ENCODE assay signal across 25 mouse cellular contexts in genomic region chrX:99016987-99017386, GRCm38 (mm10). TPM values are rescaled to one million over a fixed set of nuclear protein-coding genes. Genes with fewer than 3 reads are reported as not detected.
DNase-seq lines count a peak whose midpoint lies in the region; TF ChIP-seq lines count a peak whose summit lies in the region.
"Had no signal": no experiment of that assay in that cellular context is flagged by ENCODE, and none has a peak within 500 bp of the region (broad histone marks: within the 10 kb centered on the region; RNA-seq: fewer than 3 reads in every experiment).

No protein-coding gene starts in this region.

- H3K4me1 ChIP-seq in lung, adult 2 months (ENCODE audit: control insufficient read depth, insufficient read depth, low read length), result 0 out of 2 replicates have a peak, but pooled peaks cover 2% of the 10 kb centered on the region
- H3K4me1 ChIP-seq in brown adipose tissue, adult 24 weeks (ENCODE audit: control insufficient read depth, insufficient read depth, insufficient read length, low read length), result no peaks in the 10 kb centered on the region
- H3K4me1 ChIP-seq: embryonic facial prominence, embryonic 12.5 days; embryonic facial prominence, embryonic 15.5 days; hindbrain, embryonic 12.5 days; hindbrain, embryonic 15.5 days had no signal

- 69% methylated on average over 8 of the region's 8 CpGs for WGBS in lung, adult 2 months

- no peak for TF ChIP-seq CTCF in gastrocnemius, adult 2 months (IDR thresholded peaks at IDR 0.05)
- TF ChIP-seq CTCF in lung, adult 2 months (IDR thresholded peaks at IDR 0.05; ENCODE audit: insufficient read depth, low read length), result no peak

- no peak overlapping the region for H3K4me3 ChIP-seq in gastrocnemius, adult 2 months
- no peak overlapping the region for H3K4me3 ChIP-seq in lung, adult 2 months (replicated peaks; ENCODE audit: extremely low read depth, low read depth, low read length)
- H3K4me3 ChIP-seq in brown adipose tissue, adult 24 weeks (ENCODE audit: insufficient read depth, low read depth, low read length), result no peak overlapping the region
- H3K4me3 ChIP-seq: embryonic facial prominence, embryonic 12.5 days; embryonic facial prominence, embryonic 15.5 days; heart, embryonic 12.5 days; heart, embryonic 15.5 days; hindbrain, embryonic 12.5 days; hindbrain, embryonic 15.5 days had no signal

- H3K27ac ChIP-seq in gastrocnemius, adult 2 months, result peak overlapping the region; percentile 2; the same call in 1 of the 2 replicates
- peak overlapping the region; percentile 54; the same call in 1 of the 2 replicates for H3K27ac ChIP-seq in brown adipose tissue, adult 24 weeks (replicated peaks; ENCODE audit: low read depth, low read length)
- H3K27ac ChIP-seq: embryonic facial prominence, embryonic 12.5 days; embryonic facial prominence, embryonic 15.5 days; heart, embryonic 15.5 days; hindbrain, embryonic 12.5 days; hindbrain, embryonic 15.5 days had no signal

- no peak for DNase-seq in gastrocnemius, adult 2 months
- DNase-seq in gastrocnemius, postnatal 14 days, result no peak
- DNase-seq in lung, adult 18-20 months, result peak; percentile 4 to 14
- DNase-seq in lung, adult 2 months, result no peak
- DNase-seq in lung, postnatal 14 days, result peak; percentile 6
- no peak for DNase-seq in kidney, adult 11 months
- no peak for DNase-seq in frontal cortex, postnatal 25 days (ENCODE audit: low spot score in 2 of 2)
- DNase-seq: adrenal gland, adult 2 months; adrenal gland, postnatal 14 days; B cell, adult 2 months; cerebellum, adult 11-12 months; cerebellum, adult 9-10 months; cerebellum, postnatal 25 days; forebrain, postnatal 0 days; gastrocnemius, postnatal 10 days; heart, adult 18-20 months; heart, postnatal 14 days; heart, postnatal 4 days had no signal

- intact Hi-C loops in gastrocnemius, adult 2 months (cut with DNase I), result no loop called here
- intact Hi-C loops in gastrocnemius, postnatal 14 days (cut with DNase I; ENCODE audit: low total_unique reads), result no loop called here

- no peak for TF ChIP-seq POLR2A in lung, adult 2 months (IDR thresholded peaks at IDR 0.05; ENCODE audit: borderline replicate concordance, extremely low read depth, low read depth, low read length)

RNA-seq across cellular contexts. Expression of gene Stard8, which starts 13.9 kb away (rescaled TPM):
- 10 to 100 TPM; 11.1 to 18.2 TPM for total RNA-seq in gastrocnemius, adult 2 months (2021)
- 10 to 100 TPM; 25.3 TPM for total RNA-seq in gastrocnemius, postnatal 14 days (2021)
- polyA plus RNA-seq in lung, adult 2 months (2012; rRNA removed), result 87.0 and 89.6 TPM in 2 replicates
- 5.0 and 6.7 TPM in 2 replicates for polyA plus RNA-seq in brown adipose tissue, adult 24 weeks (2012; ENCODE audit: insufficient read depth, insufficient read length, missing spikeins)

Comparison
In these comparisons a context has a peak if more than half of its experiments do, and no peak if none do; other contexts are left out.
1. DNase-seq: peak in lung, adult 18-20 months (2 of 2) and lung, postnatal 14 days (single experiment); none in gastrocnemius, adult 2 months (single experiment), gastrocnemius, postnatal 14 days (single experiment), lung, adult 2 months (single experiment), kidney, adult 11 months (single experiment) and frontal cortex, postnatal 25 days (0 of 2).